Mouse (Mus musculus): ENCODE data around the gene Zc3h13.

Gene Zc3h13

DNA sequence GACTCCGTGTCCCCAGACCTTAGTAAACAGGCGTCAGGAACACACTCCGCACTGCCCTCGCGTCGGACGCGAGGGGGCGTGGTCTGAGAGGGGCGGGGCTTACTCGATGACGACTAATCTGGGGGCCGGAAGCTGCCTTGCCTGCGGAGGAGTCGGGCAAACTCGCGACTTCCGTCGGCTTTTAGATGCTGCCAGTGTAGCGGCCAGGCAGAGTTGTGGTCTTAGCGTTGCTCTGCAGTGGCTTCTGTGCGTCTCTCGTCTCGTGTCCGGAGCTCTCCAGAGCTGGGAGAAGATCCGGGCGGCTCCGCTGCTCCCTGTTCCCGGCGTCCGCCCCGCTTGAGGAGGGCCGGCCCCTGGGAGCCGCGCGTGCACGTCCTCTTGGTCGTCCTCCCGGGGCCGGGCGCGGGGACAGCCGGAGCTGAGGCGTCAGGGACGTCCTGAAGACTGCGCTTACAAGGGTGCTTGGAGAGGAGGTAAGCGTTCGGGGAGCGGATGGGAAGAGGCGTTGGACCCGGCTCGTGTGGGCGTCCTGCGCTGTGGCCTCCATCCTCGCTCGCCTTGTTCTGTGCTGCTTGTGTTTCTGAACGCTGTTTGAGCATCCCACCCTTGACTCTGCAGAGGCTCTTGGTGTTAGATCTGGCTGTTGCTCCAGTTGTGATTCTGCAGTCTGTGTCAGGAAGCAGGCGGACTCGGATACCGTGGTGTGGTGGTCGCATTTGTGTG is at the start of gene Zc3h13:
Gene Zc3h13, plus strand, starts transcription at position 181 of the 723 bp plus-strand sequence.
- peak; percentile 94 for DNase-seq (ENCODE audit: low read depth, low spot score)

DNA sequence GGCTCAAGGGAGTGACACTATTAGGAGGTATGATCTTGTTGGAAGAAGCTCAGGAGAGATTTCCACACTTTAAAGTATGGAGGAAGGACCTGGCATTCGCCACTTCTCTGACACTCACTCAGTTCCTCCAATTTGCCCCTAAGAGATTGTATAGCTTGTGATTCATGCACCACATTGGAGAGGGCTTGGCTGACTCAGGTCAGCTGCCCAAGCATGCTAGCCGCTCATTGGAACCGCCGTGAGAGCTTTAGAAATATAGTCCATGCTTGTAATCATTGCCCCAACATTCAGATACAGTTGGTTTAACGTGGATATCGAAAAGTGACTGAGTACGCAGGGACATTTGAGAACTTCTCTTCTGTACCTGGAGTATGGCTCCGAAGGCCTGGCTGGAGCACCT is 48.6 kb upstream of the Zc3h13 start:
- no peak for DNase-seq (ENCODE audit: low read depth, low spot score)

DNA sequence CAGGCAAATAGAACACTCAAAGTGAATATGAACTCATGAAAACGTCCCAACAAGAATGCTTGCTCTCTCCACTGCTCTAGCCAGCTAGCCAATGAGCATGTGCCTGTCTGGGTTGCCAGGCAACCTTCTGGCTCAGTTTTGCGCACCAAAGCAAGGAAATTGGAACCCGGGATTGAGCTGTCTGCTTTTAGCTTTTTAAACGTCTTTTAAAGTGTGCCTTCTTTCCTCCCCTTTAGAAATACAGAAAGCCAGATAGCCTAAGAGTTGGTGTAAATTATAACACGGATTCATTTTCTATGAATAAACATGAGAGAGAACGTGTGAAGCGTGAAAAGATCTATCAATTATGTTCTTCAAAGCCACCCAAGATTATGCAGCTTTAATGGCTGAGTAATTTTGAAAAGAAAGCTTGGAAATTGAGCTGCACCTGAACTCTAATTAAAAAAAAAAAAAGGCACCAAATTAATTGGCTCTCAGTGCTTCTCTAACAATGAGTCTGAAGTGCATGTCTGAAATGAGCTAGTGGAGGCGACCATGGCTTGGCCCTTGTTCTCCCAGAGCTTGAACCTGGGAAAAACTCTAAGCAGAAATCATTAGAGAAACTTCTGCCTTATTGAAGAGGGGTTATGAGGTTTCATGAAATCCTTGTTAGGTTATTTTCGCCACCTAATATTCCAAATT is 48.1 kb upstream of the Zc3h13 start:
- no peak for DNase-seq (ENCODE audit: low read depth, low spot score)

DNA sequence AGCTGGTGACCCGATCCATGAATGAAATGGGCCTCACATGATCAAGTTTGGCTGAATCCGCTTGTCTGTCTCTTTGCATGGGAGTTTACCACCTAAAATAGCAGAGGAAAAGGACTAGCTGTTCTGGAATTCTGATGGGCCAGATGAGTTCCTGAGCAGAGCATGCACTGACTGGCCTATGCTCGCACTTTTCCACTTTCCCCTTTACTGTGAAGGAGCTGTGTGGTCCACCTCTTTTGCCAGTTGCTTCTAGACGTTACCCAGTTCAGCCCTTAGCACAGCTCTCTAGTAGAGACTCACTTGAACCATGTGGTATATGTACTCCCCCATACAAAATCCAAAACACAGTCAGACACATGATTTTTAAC is 47.6 kb upstream of the Zc3h13 start:
- no peak for DNase-seq (ENCODE audit: low read depth, low spot score)

DNA sequence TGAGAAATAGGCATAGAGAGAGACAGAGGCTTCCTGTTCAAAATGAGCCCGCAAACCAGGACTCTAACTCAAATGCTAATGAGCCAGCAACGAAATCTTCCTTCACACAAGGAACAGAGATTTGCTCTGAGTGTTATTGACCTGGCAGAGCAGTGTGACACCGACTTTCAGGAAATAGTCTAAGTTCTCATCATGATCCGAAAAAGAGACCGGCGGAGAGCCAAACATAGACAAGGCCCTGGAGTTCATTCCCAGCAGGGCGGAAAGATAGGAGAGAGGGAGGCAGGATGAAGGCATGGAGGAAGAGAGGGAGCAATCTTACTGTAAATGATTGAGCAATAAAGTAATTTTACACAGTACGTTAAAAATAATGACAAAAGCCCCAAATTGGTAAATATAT is 47.1 kb upstream of the Zc3h13 start:
- no peak for DNase-seq (ENCODE audit: low read depth, low spot score)

DNA sequence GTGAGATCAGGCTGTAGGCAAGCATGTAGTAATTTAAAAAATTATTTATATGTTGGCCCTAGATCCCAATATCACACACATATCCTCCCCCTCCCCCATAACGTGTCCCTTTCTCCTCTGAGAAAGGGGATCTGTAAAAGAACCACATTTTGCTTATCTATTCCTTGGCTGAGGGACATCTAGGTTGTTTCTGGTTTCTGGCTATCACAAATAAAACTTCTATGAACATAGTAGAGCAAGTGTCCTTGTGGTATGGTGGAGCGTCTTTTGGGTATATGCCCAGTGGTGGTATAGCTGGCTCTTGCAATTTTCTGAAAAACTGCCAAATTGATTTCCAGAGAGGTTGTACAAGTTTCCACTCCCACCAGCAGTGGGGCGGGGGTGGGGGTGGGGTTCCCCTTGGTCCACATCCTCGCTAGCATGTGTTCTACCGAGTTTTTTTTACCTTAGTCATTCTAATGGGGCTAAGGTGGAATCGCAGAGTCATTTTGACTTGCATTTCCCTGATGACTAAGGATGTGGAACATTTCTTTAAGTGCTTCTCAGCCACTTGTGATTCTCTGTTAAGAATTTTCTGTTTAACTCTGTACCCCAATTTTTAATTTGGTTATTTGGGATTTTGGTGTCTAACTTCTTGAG is 46.0 kb upstream of the Zc3h13 start:
- DNase-seq (ENCODE audit: low read depth, low spot score): no peak

- DNase-seq (ENCODE audit: low read depth, low spot score): no peak
Measured at GRCm38 (mm10) chr14:75242087-75242486, 42.1 kb upstream of the Zc3h13 start, which contains the start of gene Cpb2. Cpb2 (plus strand) TSS chr14:75242287.

DNA sequence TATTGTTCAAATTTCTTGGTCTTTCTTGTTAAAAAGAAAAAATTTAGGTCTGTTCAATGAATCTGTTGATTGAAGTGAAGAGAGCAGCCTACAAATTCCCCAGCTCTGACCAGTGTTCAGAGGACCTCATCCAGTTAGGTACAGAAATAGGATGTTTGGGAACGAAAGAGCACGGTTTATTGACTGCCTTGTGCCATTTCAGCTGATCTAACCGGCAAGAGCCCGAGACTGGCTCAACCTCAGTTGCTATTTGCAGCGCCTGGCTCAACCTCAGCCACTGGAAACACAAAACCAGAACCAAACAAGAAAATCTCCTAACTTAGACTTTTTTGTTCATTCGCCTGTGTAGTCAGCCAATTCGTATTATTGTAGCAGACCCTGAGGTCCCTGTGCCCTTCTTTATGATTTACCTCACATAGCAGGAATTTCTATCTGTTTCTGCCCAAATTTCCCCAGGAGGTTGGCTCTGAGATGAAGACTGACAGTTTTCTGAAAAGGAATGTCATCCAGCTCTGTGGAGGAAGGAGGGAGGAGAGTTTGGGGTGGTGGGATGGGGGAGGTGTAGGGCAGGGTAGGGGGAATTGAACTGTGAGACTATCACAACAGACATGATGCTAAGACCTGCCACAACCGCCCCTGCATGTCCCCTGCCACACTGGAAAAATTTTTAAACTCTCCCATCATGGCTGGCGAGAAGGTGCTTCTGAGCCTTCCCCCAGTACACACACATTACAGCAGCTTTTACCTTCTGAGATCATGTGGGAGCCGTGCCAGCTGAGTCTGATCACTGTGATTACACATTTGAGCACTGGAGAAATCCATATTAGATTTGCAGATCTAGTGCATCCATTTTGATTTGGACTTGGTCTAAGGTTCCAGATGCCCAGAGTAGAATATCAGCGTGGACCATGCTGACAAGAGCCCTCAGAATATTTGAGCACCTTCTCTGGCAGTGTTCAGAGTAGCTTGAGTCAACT is 37.9 kb upstream of the Zc3h13 start:
- no peak for DNase-seq (ENCODE audit: low read depth, low spot score)

GRCm38 (mm10) chr14:75250432-75250831 is 33.7 kb upstream of the Zc3h13 start:
- no peak for DNase-seq (ENCODE audit: low read depth, low spot score)

GRCm38 (mm10) chr14:75256521-75256920 is 27.7 kb upstream of the Zc3h13 start:
- DNase-seq (ENCODE audit: low read depth, low spot score): no peak

DNA sequence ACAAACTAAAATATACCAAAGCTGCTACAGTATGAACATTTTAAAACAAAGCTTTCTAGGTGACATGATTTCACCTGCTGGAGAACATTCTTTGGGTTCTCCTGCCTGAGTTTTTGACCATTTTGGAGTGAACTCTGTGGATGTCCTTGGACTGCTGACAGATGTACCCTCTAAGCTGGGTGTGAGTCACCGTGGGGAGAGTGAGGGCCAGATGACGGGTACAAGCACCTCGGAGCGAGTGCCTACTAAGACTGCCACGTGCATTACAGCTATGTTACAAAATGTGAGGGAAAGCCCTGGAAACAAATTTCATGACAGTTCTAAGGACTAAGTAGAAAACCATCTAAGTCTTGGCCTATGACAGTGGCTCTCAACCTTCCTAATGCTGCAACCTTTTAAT is 14.6 kb upstream of the Zc3h13 start:
- DNase-seq (ENCODE audit: low read depth, low spot score): no peak

DNA sequence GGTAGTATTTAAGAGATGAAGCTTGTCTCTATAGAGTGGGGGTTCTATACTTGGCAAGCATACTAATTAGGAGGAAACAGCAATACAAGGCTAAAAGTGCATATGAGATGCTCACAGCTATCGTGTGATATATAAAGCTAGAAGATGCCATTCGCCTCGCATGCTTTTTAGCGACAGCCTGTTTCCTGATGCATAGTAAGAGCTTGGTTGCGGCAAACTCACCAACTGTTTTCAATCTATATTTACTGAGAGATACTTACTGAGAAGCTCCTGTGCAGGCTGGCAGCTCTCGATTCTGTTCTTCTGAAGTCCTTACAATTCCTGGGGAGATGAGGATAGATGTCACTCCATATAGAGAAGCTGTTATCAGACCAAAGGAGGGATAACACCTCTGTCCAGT is 4.5 kb upstream of the Zc3h13 start:
- DNase-seq (ENCODE audit: low read depth, low spot score): no peak

DNA sequence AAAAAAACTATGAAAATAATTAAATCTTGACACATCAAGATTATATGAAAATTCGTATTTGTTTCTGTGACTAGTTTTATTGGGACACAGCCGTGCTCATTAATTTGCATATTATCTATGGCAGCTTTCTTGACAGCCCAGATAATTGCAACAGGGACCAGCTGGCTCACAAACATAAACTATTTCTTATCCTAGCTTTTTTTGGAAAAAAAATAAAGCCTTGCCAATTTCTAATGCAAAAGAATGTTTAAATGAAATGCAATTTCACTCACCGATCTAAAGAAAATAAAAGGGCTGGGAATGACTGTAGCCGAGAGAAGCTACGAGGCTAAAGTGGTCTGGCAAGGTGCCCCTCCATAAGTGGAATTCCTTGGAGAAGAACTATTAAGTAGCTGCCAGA is 3.8 kb upstream of the Zc3h13 start:
- no peak for DNase-seq (ENCODE audit: low read depth, low spot score)

GRCm38 (mm10) chr14:75283609-75284192 is 472 bp upstream of the Zc3h13 start:
- DNase-seq (ENCODE audit: low read depth, low spot score): no peak

DNA sequence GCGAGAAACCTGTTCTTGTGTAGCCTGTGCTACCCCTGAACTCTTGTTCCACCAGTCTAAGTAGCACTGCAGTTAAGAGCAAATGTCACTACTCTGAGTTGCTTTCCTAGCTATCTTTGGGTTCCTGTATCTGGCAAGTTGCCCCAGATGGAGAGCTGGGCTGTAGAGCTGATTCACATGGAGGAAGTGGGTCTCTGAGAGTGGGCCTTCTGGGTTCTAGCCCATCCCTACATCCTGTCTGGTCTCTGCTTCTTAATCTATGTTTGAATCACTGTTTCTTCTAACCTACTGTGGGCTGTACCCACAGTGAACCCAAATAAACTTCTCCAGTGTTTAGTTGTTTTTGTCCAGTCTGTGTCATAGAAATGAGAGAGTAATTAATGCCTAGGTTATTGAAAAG is 16.9 kb downstream of the Zc3h13 start:
- DNase-seq (ENCODE audit: low read depth, low spot score): no peak

DNA sequence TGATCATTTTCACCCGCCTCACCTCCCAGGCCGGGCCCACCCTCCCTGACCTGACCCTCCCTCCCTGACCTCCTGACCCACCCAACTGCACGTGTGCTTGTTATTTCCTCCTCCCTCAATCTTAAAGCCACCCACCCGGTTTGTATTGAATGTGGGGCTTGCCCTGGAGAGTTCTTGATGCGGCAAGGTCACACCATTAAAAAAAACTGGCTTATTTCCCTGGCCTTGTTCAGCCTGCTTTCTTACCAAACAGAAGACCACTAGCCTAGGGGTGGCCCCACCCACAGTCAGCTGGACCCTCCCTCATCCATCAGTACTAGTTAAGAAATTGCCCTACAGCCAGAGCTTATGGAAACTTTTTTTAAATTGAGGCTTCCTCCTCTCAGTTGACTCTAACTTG is 19.6 kb downstream of the Zc3h13 start:
- DNase-seq (ENCODE audit: low read depth, low spot score): no peak

DNA sequence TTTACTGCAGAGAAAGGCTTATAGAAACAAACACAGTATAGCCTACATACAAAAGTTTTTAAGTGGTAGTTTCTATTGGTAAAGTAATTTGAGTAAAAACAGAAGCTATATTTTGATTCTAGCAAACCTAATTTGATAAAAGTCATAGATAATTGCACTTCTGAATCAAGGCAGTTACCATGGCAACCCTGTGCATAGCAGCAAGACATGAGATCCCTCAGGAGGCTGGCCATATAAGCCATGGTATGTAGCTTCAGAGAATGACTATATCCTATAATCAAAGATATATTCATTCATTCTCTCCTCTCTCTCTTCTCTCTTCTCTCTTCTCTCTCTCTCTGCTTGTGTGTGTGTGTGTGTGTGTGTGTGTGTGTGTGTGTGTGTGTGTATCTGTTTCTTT is 23.7 kb downstream of the Zc3h13 start:
- DNase-seq (ENCODE audit: low read depth, low spot score): no peak

GRCm38 (mm10) chr14:75309336-75309992 is 25.3 kb downstream of the Zc3h13 start:
- no peak for DNase-seq (ENCODE audit: low read depth, low spot score)

DNA sequence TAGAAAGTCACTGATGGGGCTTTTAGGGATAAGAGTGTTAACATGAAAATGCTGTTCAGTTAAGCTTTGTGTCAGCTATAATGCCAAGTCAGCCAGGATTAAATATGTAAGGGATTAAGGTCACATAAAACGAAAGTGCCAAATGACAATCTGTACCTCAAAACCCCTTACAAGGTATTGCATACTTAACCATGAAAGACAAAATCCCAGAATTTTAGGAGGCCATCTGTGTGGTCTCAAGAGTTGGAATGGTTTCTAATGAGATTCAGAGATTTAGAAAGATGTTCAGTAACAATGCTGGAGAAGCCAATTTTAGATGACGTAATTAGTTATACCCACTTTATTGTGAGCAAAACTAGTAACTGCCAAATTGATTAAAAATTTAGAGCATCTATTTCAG is 30.3 kb downstream of the Zc3h13 start:
- no peak for DNase-seq (ENCODE audit: low read depth, low spot score)

GRCm38 (mm10) chr14:75318736-75319135 is 34.6 kb downstream of the Zc3h13 start:
- DNase-seq (ENCODE audit: low read depth, low spot score): no peak

GRCm38 (mm10) chr14:75320269-75320668 is 36.1 kb downstream of the Zc3h13 start:
- DNase-seq (ENCODE audit: low read depth, low spot score): no peak

Data from skeletal muscle tissue, adult 2 months (tissue).